Mouse (Mus musculus): Measurements from ENCODE around the gene Il1a. TPM values are rescaled to one million over a fixed set of nuclear protein-coding genes. Genes with fewer than 3 reads are reported as not detected.

Il1a gene
- total and polyA plus RNA-seq, 3 experiments = 0.04 to 0.17 (median 0.13) TPM

- Histone ChIP-seq H3K9me3 (replicated peaks; ENCODE audit: low read length) (peaks cover 8% of the 10 kb centered on the region), H3K79me2 (replicated peaks; ENCODE audit: control insufficient read depth, extremely low read depth, insufficient read depth, poor library complexity, severe bottlenecking) (no peaks in the 10 kb centered on the region), H3K27ac (ENCODE audit: insufficient read depth, low read depth) (no peak overlapping the region), H3K9ac (ENCODE audit: insufficient read depth, low read depth) (no peak overlapping the region), H3K36me3 (replicated peaks in 1 of 2; ENCODE audit: control insufficient read depth in 1 of 2, insufficient read depth in 1 of 2, low read length in 1 of 2) (peaks cover 36 to 59% of the 10 kb centered on the region in 2 experiments), H3K27me3 (replicated peaks) (no peaks in the 10 kb centered on the region), H3K4me3 (replicated peaks in 1 of 3; ENCODE audit: low read depth in 2 of 3, low read length in 2 of 3, poor library complexity in 1 of 3) (no peak overlapping the region), H3K4me2 (ENCODE audit: insufficient read depth, low read depth, poor library complexity, severe bottlenecking) (no peak overlapping the region), H3K4me1 (ENCODE audit: control insufficient read depth in 1 of 2, insufficient read depth in 2 of 2) (peaks cover 0 to 4% of the 10 kb centered on the region in 2 experiments; a peak in 2 of 4 replicates)
- dilution Hi-C loops (cut with MboI; ENCODE audit: extremely low pct_ligation_motif_present, extremely low pct_unique_long_range_greater_than_20kb, low sequenced_read_pairs) (no loop called here), in situ Hi-C loops (cut with MboI; ENCODE audit: low pct_ligation_motif_present, low pct_unique_long_range_greater_than_20kb, low sequenced_read_pairs) (loop anchor here (25.0 kb wide), 2 partner anchors 330 to 580 kb away; partner anchors contain the start of genes Anapc1, Mertk and Zc3h8)
- DNase-seq (ENCODE audit: extremely low read depth) = no peak
- TF ChIP-seq RAD21 (IDR thresholded peaks at IDR 0.05; ENCODE audit: low read depth, low read length) = no peak
- TF ChIP-seq GABPA (IDR thresholded peaks at IDR 0.05; ENCODE audit: insufficient replicate concordance, low read depth, low read length) = no peak
- no peak for TF ChIP-seq JUND (conservative IDR thresholded peaks at IDR 0.05; ENCODE audit: low read depth, low read length)
- TF ChIP-seq PAX5 (IDR thresholded peaks at IDR 0.05; ENCODE audit: low read length) = no peak
- TF ChIP-seq SMC3 (IDR thresholded peaks at IDR 0.05; ENCODE audit: low read depth, low read length) = no peak
- no peak for TF ChIP-seq POLR2A (IDR thresholded peaks at IDR 0.05; ENCODE audit: low read depth, low read length)
- no peak for TF ChIP-seq ZNF384 (IDR thresholded peaks at IDR 0.05; ENCODE audit: low read depth, low read length)
- TF ChIP-seq MEF2A (IDR thresholded peaks at IDR 0.05; ENCODE audit: borderline replicate concordance, low read depth, low read length) = no peak
- TF ChIP-seq KAT2A (IDR thresholded peaks at IDR 0.05; ENCODE audit: insufficient replicate concordance, low read length) = no peak
- no peak for TF ChIP-seq ETS1 (conservative IDR thresholded peaks at IDR 0.05; ENCODE audit: low read depth, low read length)
- TF ChIP-seq USF1 (IDR thresholded peaks at IDR 0.05; ENCODE audit: low read depth, low read length) = no peak
- TF ChIP-seq IRF4 (IDR thresholded peaks at IDR 0.05; ENCODE audit: low read depth, low read length) = no peak
- no peak for TF ChIP-seq CTCF (conservative IDR thresholded peaks at IDR 0.05 in 1 of 2, IDR thresholded peaks at IDR 0.05 in 1 of 2; ENCODE audit: low read depth in 2 of 2, low read length in 2 of 2)
- no peak for TF ChIP-seq BHLHE40 (IDR thresholded peaks at IDR 0.05; ENCODE audit: low read depth, low read length)
Observed at GRCm38 (mm10) chr2:129267738-129268137, 42.0 kb downstream of the Il1a start.

DNA sequence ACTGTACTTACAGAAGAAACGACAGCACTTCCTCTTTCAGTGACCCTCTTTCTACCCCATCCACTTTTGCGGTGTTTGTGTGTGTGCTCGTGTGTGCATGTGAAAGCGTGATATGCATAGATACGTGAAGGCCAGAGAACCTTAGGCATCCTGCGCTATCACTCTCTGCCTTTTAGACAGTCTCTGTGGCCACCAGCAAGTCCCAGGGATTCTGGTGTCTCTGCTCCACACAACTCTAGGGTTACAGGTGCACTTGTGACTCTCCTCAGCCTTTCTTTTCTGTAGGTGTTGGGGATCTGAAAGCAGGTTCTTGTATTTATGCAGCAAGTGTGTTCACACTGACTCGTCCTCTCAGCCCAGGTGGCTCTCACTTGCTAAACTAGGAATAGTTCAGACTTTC is 44.5 kb downstream of the Il1a start:
- DNase-seq (ENCODE audit: extremely low read depth) = no peak
- Histone ChIP-seq H3K27me3 (replicated peaks) (no peaks in the 10 kb centered on the region), H3K9ac (ENCODE audit: insufficient read depth, low read depth) (no peak overlapping the region), H3K4me1 (ENCODE audit: control insufficient read depth in 1 of 2, insufficient read depth in 2 of 2) (peaks cover 8 to 23% of the 10 kb centered on the region in 2 experiments), H3K36me3 (replicated peaks in 1 of 2; ENCODE audit: control insufficient read depth in 1 of 2, insufficient read depth in 1 of 2, low read length in 1 of 2) (peaks cover 19 to 40% of the 10 kb centered on the region in 2 experiments), H3K27ac (ENCODE audit: insufficient read depth, low read depth) (no peak overlapping the region), H3K4me3 (replicated peaks in 1 of 3; ENCODE audit: low read depth in 2 of 3, low read length in 2 of 3, poor library complexity in 1 of 3) (no peak overlapping the region), H3K4me2 (ENCODE audit: insufficient read depth, low read depth, poor library complexity, severe bottlenecking) (no peak overlapping the region), H3K79me2 (replicated peaks; ENCODE audit: control insufficient read depth, extremely low read depth, insufficient read depth, poor library complexity, severe bottlenecking) (no peaks in the 10 kb centered on the region), H3K9me3 (replicated peaks; ENCODE audit: low read length) (peaks cover 8% of the 10 kb centered on the region)
- in situ Hi-C loops (cut with MboI; ENCODE audit: low pct_ligation_motif_present, low pct_unique_long_range_greater_than_20kb, low sequenced_read_pairs) (loop anchor here (25.0 kb wide), 2 partner anchors 328 to 578 kb away; partner anchors contain the start of genes Anapc1, Mertk and Zc3h8), dilution Hi-C loops (cut with MboI; ENCODE audit: extremely low pct_ligation_motif_present, extremely low pct_unique_long_range_greater_than_20kb, low sequenced_read_pairs) (no loop called here)
- TF ChIP-seq USF1 (IDR thresholded peaks at IDR 0.05; ENCODE audit: low read depth, low read length) (no peak), TBP (conservative IDR thresholded peaks at IDR 0.05; ENCODE audit: low read depth, low read length) (no peak), UBTF (IDR thresholded peaks at IDR 0.05; ENCODE audit: low read depth, low read length) (no peak)
